14 mouse cellular contexts compared by ENCODE assay signal in genomic region chr17:28271537-28272266, GRCm38 (mm10). TPM values are rescaled to one million over a fixed set of nuclear protein-coding genes. Genes with fewer than 3 reads are reported as not detected.
DNase-seq lines count a peak whose midpoint lies in the region; ATAC-seq and TF ChIP-seq lines count a peak whose summit lies in the region.
"Had no signal": no experiment of that assay in that cellular context is flagged by ENCODE, and none has a peak within 500 bp of the region (broad histone marks: within the 10 kb centered on the region; RNA-seq: fewer than 3 reads in every experiment).

No protein-coding gene starts in this region.

- TF ChIP-seq POLR2A in testis, adult 2 months (IDR thresholded peaks at IDR 0.05; ENCODE audit: control insufficient read depth, low read depth, low read length): no peak

- H3K4me1 ChIP-seq in hindbrain, embryonic 13.5 days (replicated peaks): peaks cover 8% of the 10 kb centered on the region
- peaks cover 10% of the 10 kb centered on the region; the same call in 1 of the 2 replicates for H3K4me1 ChIP-seq in hindbrain, embryonic 12.5 days
- peaks cover 5% of the 10 kb centered on the region for H3K4me1 ChIP-seq in testis, adult 2 months (ENCODE audit: control insufficient read depth, insufficient read depth, low read length)

- H3K27ac ChIP-seq in hindbrain, embryonic 13.5 days: no peak overlapping the region
- H3K27ac ChIP-seq in hindbrain, embryonic 12.5 days: no peak overlapping the region
- peak overlapping the region; percentile 15 for H3K27ac ChIP-seq in testis, adult 2 months (ENCODE audit: control insufficient read depth, insufficient read depth, low read depth, low read length)
- H3K27ac ChIP-seq: embryonic facial prominence, embryonic 13.5 days; layer of hippocampus, adult 2 months had no signal

- H3K9me3 ChIP-seq in hindbrain, embryonic 13.5 days: no peaks in the 10 kb centered on the region
- no peaks in the 10 kb centered on the region for H3K9me3 ChIP-seq in hindbrain, embryonic 12.5 days (replicated peaks)
- H3K9me3 ChIP-seq: embryonic facial prominence, embryonic 13.5 days had no signal

- H3K4me3 ChIP-seq in hindbrain, embryonic 13.5 days: no peak overlapping the region
- no peak overlapping the region for H3K4me3 ChIP-seq in hindbrain, embryonic 12.5 days
- no peak overlapping the region; the same call in 1 of the 2 replicates for H3K4me3 ChIP-seq in testis, adult 2 months (ENCODE audit: control insufficient read depth, low read depth, low read length)
- H3K4me3 ChIP-seq: embryonic facial prominence, embryonic 13.5 days; layer of hippocampus, adult 2 months had no signal

- no peak for ATAC-seq in hindbrain, embryonic 13.5 days (ENCODE audit: low FRiP score)
- no peak for ATAC-seq in hindbrain, embryonic 12.5 days (ENCODE audit: low FRiP score)
- ATAC-seq: forebrain, postnatal 0 days; midbrain, embryonic 16.5 days had no signal

- H3K4me2 ChIP-seq in hindbrain, embryonic 13.5 days: no peak overlapping the region
- H3K4me2 ChIP-seq in hindbrain, embryonic 12.5 days (replicated peaks): no peak overlapping the region
- H3K4me2 ChIP-seq: embryonic facial prominence, embryonic 13.5 days had no signal

- 0 out of 2 replicates have a peak overlapping the region, but pooled peaks have one; percentile 6 for H3K9ac ChIP-seq in hindbrain, embryonic 13.5 days
- H3K9ac ChIP-seq in hindbrain, embryonic 12.5 days: no peak overlapping the region
- H3K9ac ChIP-seq: embryonic facial prominence, embryonic 13.5 days; forebrain, postnatal 0 days had no signal

- peak; percentile 34 for DNase-seq in adrenal gland, postnatal 14 days
- DNase-seq in adrenal gland, postnatal 25 days: no peak
- DNase-seq in testis, postnatal 14 days (ENCODE audit: low spot score): no peak
- DNase-seq in urinary bladder, postnatal 36 days (ENCODE audit: low spot score in 2 of 2): peak; percentile 41 to 48
- DNase-seq in spleen, adult 12 weeks (ENCODE audit: low spot score): no peak
- DNase-seq: cerebellum, adult 9-11 months; forebrain, postnatal 0 days; thymus, postnatal 4 days had no signal

- 79% methylated on average over 12 of the region's 12 CpGs for WGBS in hindbrain, embryonic 13.5 days
- WGBS in hindbrain, embryonic 12.5 days: 82% methylated on average over 12 of the region's 12 CpGs

- no peaks in the 10 kb centered on the region for H3K36me3 ChIP-seq in hindbrain, embryonic 13.5 days
- no peaks in the 10 kb centered on the region for H3K36me3 ChIP-seq in hindbrain, embryonic 12.5 days
- H3K36me3 ChIP-seq in testis, adult 2 months (ENCODE audit: control insufficient read depth, insufficient read depth, low read length): no peaks in the 10 kb centered on the region

- no peak for TF ChIP-seq CTCF in testis, adult 2 months (IDR thresholded peaks at IDR 0.05; ENCODE audit: control insufficient read depth, insufficient read depth, insufficient replicate concordance, low read depth, low read length)

- H3K27me3 ChIP-seq in hindbrain, embryonic 13.5 days: no peaks in the 10 kb centered on the region
- H3K27me3 ChIP-seq in hindbrain, embryonic 12.5 days: no peaks in the 10 kb centered on the region
- H3K27me3 ChIP-seq in testis, adult 2 months (ENCODE audit: control insufficient read depth, insufficient read depth, low read length): no peaks in the 10 kb centered on the region
- H3K27me3 ChIP-seq: embryonic facial prominence, embryonic 13.5 days had no signal

RNA-seq across cellular contexts. Expression of gene Ppard, which starts 39.2 kb away (rescaled TPM):
- total RNA-seq in adrenal gland, postnatal 14 days (2021): 36.1 and 39.8 TPM in 2 replicates
- total RNA-seq in adrenal gland, postnatal 25 days (2021): 36.3 and 43.3 TPM in 2 replicates
- 1.5 and 2.1 TPM in 2 replicates for polyA plus RNA-seq in hindbrain, embryonic 13.5 days (2015; fragmentation: Nextera tagmentation; extraction: Ambion mirVana)
- 1.7 and 2.4 TPM in 2 replicates for polyA plus RNA-seq in hindbrain, embryonic 12.5 days (2016; fragmentation: Nextera tagmentation; extraction: Ambion mirVana)
- 3.1 and 4.1 TPM in 2 replicates for polyA plus RNA-seq in testis, adult 2 months (2012; rRNA removed)

RNA-seq across cellular contexts. Expression of gene Fance, which starts 41.6 kb away (rescaled TPM):
- total RNA-seq in adrenal gland, postnatal 14 days (2021): 20.5 and 29.6 TPM in 2 replicates
- total RNA-seq in adrenal gland, postnatal 25 days (2021): 34.6 and 35.0 TPM in 2 replicates
- 21.9 and 24.2 TPM in 2 replicates for polyA plus RNA-seq in hindbrain, embryonic 13.5 days (2015; fragmentation: Nextera tagmentation; extraction: Ambion mirVana)
- 24.7 and 28.3 TPM in 2 replicates for polyA plus RNA-seq in hindbrain, embryonic 12.5 days (2016; fragmentation: Nextera tagmentation; extraction: Ambion mirVana)
- 4.3 and 4.4 TPM in 2 replicates for polyA plus RNA-seq in testis, adult 2 months (2012; rRNA removed)

RNA-seq across cellular contexts. Expression of gene Rpl10a, which starts 56.6 kb away (rescaled TPM):
- 814 and 958 TPM in 2 replicates for total RNA-seq in adrenal gland, postnatal 14 days (2021)
- total RNA-seq in adrenal gland, postnatal 25 days (2021): 789 and 848 TPM in 2 replicates
- polyA plus RNA-seq in hindbrain, embryonic 13.5 days (2015; fragmentation: Nextera tagmentation; extraction: Ambion mirVana): 336 and 366 TPM in 2 replicates
- 287 and 354 TPM in 2 replicates for polyA plus RNA-seq in hindbrain, embryonic 12.5 days (2016; fragmentation: Nextera tagmentation; extraction: Ambion mirVana)
- polyA plus RNA-seq in testis, adult 2 months (2012; rRNA removed): 444 and 603 TPM in 2 replicates

Comparison
In these comparisons a context has a peak if more than half of its experiments do, and no peak if none do; other contexts are left out.
1. DNase-seq: peak in adrenal gland, postnatal 14 days (single experiment) and urinary bladder, postnatal 36 days (2 of 2); none in adrenal gland, postnatal 25 days (single experiment), testis, postnatal 14 days (single experiment) and spleen, adult 12 weeks (single experiment).